Mouse (Mus musculus) testis, adult 2 months (tissue): ENCODE measurements at regions not wholly inside any gene's neighbourhood (a gene's known extent, or its start where the extent isn't known, plus 50 kb on each side); places are given as distances from the start of the nearest gene placed in this dataset.

ENCODE experiments used
- H3K27ac ChIP-seq: fragments of 200-500 bp; 2 replicates; pipeline ENCODE4 v1.5.1; 2012; ENCODE audit warnings: low read depth, low read length; ENCODE audit not compliant: control insufficient read depth, insufficient read depth
- H3K27me3 ChIP-seq: fragments of 200-500 bp; 2 replicates; pipeline ENCODE4 v1.6.1; 2012; ENCODE audit warnings: mild to moderate bottlenecking, low read length, moderate library complexity; ENCODE audit not compliant: control insufficient read depth, insufficient read depth
- H3K36me3 ChIP-seq: fragments of 200-500 bp; 2 replicates; pipeline ENCODE4 v1.6.1; 2012; ENCODE audit warnings: mild to moderate bottlenecking, low read length; ENCODE audit not compliant: control insufficient read depth, insufficient read depth
- H3K4me1 ChIP-seq: fragments of 200-500 bp; 2 replicates; pipeline ENCODE4 v1.6.1; 2012; ENCODE audit warnings: low read length; ENCODE audit not compliant: control insufficient read depth, insufficient read depth
- H3K4me3 ChIP-seq: fragments of 200-500 bp; 2 replicates; pipeline ENCODE4 v1.5.1; 2012; ENCODE audit warnings: low read depth, mild to moderate bottlenecking, low read length, moderate library complexity, mixed read lengths; ENCODE audit not compliant: control insufficient read depth
- CTCF ChIP-seq: fragments of 200-500 bp; IDR thresholded peaks from 2 replicates; pipeline ENCODE4 v1.5.1; 2012; ENCODE audit warnings: low read depth, mild to moderate bottlenecking, inconsistent platforms, low read length, moderate library complexity; ENCODE audit not compliant: control insufficient read depth, insufficient read depth, insufficient replicate concordance
- POLR2A ChIP-seq: fragments of 200-500 bp; IDR thresholded peaks from 2 replicates; pipeline ENCODE4 v1.6.1; 2012; ENCODE audit warnings: low read depth, mild to moderate bottlenecking, inconsistent platforms, low read length, moderate library complexity; ENCODE audit not compliant: control insufficient read depth

- Histone ChIP-seq H3K4me3 (no peak overlapping the region), H3K27me3 (no peaks in the 10 kb centered on the region), H3K27ac (no peak overlapping the region), H3K4me1 (no peaks in the 10 kb centered on the region), H3K36me3 (no peaks in the 10 kb centered on the region)
- TF ChIP-seq CTCF (no peak), POLR2A (no peak)
Observed at GRCm38 (mm10) chr7:71560296-71560936, 209.1 kb upstream of the Gm10295 start.

DNA sequence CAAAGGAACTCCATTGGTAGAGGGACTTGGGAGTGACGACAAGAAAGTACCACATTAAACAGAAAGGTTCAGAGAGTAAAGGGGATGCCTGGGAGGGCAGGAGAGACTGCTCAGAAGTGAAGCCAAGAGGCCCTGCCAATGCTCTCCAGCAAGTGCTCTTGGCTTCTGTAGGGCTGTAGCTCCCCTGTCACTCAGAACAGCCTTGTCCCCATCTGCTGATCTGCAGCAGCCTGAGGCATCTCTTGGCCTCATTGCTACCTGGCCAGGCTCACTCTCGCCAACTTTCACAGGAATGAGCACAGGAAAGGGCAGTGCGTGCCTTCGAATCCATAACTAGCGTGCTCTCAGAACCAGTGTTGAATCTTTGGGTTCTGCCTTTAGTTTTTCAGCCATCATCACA lies 205.2 kb upstream of the Gm10295 start:
- Histone ChIP-seq H3K4me1 (no peaks in the 10 kb centered on the region), H3K27me3 (no peaks in the 10 kb centered on the region), H3K36me3 (no peaks in the 10 kb centered on the region), H3K4me3 (no peak overlapping the region), H3K27ac (no peak overlapping the region)
- TF ChIP-seq POLR2A (no peak), CTCF (no peak)

DNA sequence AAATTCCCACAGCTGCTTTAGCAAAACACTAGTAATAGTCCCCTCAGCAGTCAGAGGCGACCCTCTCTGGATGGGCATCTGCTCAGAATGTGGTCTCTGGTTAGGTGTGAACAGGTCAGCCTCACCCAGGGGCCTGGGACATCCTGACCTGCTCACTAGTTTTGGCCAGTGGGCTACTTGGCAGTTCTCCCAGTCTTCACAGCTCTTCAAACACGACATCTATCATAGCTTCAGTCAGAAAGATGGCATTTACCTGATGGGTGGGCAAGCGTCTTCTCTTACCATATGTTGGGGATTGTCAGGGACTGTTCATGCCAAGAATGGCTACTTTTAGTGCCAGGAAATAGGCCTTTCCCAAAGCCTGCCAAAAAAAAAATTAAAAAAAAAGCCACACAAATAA lies 204.2 kb upstream of the Gm10295 start:
- no peak overlapping the region for H3K4me3 ChIP-seq
- TF ChIP-seq CTCF (no peak), POLR2A (no peak)
- no peak overlapping the region for H3K27ac ChIP-seq
- H3K4me1 ChIP-seq: no peaks in the 10 kb centered on the region
- H3K27me3 ChIP-seq: no peaks in the 10 kb centered on the region
- no peaks in the 10 kb centered on the region for H3K36me3 ChIP-seq

DNA sequence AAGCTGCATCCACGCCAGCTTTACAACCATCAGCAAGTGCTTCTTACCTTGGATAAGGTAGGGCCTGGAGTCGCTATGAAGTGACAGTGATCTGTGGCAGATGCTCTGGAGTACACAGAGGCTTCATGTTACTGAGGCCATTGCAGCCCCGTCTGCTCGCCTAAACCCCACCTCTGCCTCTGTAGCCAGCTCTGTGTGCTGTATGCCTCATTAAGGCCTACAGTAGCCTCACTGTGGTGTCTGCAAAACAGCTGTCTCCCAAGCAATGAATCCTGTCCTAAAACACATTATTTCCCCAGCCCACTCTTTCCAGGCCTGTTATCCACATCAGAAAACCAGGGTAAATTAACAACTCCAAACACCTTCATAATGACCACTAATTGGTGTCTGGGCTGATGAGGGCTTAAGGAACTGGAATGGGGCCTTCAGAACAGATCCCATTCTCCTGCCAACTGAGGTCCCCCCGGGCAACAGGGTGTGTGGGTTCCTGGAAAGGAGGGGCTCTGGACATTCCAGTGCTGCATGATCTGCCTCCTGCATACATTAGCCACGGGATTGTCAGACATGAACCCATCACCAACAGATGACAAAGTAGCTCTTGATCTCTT lies 195.4 kb upstream of the Gm10295 start:
- no peaks in the 10 kb centered on the region for H3K27me3 ChIP-seq
- no peak overlapping the region for H3K27ac ChIP-seq
- H3K4me1 ChIP-seq: no peaks in the 10 kb centered on the region
- H3K36me3 ChIP-seq: no peaks in the 10 kb centered on the region
- no peak for TF ChIP-seq CTCF
- TF ChIP-seq POLR2A: no peak
- no peak overlapping the region for H3K4me3 ChIP-seq

GRCm38 (mm10) chr7:71541467-71541866 lies 190.2 kb upstream of the Gm10295 start:
- Histone ChIP-seq H3K4me1 (no peaks in the 10 kb centered on the region), H3K36me3 (no peaks in the 10 kb centered on the region), H3K27me3 (no peaks in the 10 kb centered on the region), H3K27ac (no peak overlapping the region), H3K4me3 (peak overlapping the region; percentile 42; the same call in 1 of the 2 replicates)
- TF ChIP-seq CTCF (no peak), POLR2A (no peak)

GRCm38 (mm10) chr7:71533109-71533508 lies 181.8 kb upstream of the Gm10295 start:
- Histone ChIP-seq H3K36me3 (no peaks in the 10 kb centered on the region), H3K4me3 (no peak overlapping the region), H3K4me1 (no peaks in the 10 kb centered on the region), H3K27me3 (no peaks in the 10 kb centered on the region), H3K27ac (no peak overlapping the region)
- TF ChIP-seq CTCF (no peak), POLR2A (no peak)

DNA sequence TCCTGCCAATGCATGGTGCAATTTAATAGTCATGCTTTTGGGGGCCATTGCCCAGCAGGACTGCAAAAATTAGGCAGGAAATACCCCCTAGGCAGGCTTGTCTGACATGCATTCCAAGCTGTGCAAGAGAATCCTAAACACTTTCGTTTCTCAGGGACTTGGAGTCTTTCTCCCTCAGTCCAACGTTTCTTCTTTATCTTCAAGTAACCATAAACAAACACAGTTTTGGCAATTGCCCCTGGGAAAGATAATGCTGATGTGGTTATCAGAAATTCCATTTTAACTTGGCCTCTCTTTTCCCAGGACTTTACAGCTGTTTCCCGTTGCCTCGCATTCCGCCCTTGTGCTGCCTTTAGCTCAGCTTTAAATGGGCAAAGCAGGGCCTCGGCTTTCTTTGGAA lies 180.2 kb upstream of the Gm10295 start:
- Histone ChIP-seq H3K27ac (no peak overlapping the region; the same call in 1 of the 2 replicates), H3K36me3 (no peaks in the 10 kb centered on the region), H3K4me3 (no peak overlapping the region), H3K4me1 (no peaks in the 10 kb centered on the region), H3K27me3 (no peaks in the 10 kb centered on the region)
- no peak for TF ChIP-seq CTCF
- no peak for TF ChIP-seq POLR2A

GRCm38 (mm10) chr7:71530922-71531321 lies 179.6 kb upstream of the Gm10295 start:
- no peak for TF ChIP-seq POLR2A
- TF ChIP-seq CTCF: no peak
- H3K27ac ChIP-seq: no peak overlapping the region
- H3K27me3 ChIP-seq: no peaks in the 10 kb centered on the region
- H3K4me1 ChIP-seq: no peaks in the 10 kb centered on the region
- H3K4me3 ChIP-seq: no peak overlapping the region
- H3K36me3 ChIP-seq: no peaks in the 10 kb centered on the region
